Mouse (Mus musculus) CD8-positive naive resting alpha-beta T cell, adult 2 months (primary cell): ENCODE results near the gene Gna11.
A peak's percentile ranks its signal among the peaks of the same experiment; 100 is the strongest.

Source experiments
- DNase-seq, 2 experiments: peaks; one replicate each; pipeline ENCODE4 v3.0.0; 2022; ENCODE audit warnings: low read depth in 2 of 2, low spot score in 2 of 2

Gna11 gene

DNA sequence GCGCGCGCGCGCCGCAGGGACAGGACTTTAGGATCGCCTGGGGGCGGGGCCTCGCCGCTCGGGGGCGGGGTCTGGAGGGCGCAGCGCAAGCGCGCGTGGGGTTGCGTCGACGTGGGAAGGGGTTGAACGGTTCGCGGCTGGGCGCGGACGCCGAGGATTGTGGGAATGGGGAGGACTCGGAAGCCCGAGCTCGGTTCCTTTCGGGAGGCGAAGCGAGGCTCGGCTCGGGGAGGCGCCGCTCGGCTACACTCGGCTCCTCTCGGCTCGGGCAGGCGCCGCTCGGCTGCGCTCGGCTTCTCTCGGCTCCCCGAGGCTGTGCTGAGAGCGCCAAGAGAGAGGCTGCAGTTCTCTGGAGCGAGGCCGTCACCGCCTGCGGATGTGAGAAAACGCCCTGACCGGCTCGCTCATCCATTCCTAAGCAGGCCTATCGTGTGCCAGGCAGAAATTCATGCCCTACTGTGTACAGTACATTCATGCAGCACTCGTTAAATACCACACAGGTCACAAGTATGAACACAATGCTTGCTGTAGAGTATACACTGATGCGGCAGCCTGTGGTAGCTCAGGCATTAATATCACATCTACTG, at the start of gene Gna11:
Gene Gna11 (minus strand): TSS at position 30 of the 587 bp plus-strand sequence.
- DNase-seq: peak; percentile 99

DNA sequence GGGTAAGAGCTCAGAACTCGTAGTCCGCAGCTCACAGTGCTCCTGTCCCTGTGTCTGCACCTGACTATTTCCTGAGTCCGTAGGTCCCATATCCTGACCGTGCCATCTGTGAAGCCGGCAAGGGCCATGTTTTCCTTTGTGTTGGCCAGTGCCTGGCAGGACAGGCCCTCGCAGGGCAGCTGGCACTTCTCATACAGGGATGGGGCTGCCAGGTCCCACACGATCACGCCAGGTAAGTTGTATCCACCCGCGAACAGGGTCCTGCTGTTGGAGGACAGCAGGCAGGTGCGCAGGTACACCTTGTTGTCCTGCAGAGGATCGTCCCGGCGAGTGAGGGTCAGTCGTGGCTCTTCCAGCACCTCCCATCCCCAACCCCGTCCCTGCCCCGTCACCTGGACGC, 48.9 kb upstream of the Gna11 start:
- no peak for DNase-seq

DNA sequence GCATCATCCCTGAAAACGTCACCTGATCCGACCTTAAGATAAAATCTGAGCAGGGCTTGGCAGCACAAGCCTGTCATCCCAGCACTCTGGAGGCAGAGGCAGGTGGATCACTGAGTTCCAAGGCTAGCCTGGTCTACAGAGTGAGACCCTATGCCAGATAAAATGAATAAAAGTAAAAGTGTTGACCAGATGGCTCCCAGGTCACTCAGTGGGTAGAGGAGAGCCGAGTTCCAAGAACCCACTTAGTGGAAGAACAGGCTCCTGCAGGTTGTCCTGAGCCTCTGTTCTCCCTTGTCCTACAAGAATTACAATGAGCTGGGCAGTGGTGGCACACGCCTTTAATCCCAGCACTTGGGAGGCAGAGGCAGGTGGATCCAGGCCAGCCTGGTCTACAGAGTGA, 48.2 kb upstream of the Gna11 start:
- no peak for DNase-seq

DNA sequence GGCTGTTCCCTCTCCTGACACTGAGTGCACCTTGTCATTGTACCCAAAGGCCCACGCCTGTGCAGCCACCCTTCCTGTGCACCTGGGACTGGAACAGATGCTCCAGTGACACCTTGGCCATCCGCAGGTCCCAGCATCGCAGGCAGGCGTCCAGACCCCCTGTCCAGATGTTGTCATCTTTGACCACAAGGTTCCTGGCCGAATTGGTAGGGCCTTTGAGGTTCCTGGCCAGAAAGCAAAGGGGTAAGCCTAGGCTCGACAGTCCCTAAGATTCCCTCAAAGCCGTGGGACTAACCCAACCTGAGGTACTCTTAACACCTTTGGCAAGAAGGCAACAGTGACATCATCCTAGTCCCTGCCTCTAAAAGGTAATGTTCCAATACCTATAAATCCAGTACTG, 47.6 kb upstream of the Gna11 start:
- DNase-seq: no peak

DNA sequence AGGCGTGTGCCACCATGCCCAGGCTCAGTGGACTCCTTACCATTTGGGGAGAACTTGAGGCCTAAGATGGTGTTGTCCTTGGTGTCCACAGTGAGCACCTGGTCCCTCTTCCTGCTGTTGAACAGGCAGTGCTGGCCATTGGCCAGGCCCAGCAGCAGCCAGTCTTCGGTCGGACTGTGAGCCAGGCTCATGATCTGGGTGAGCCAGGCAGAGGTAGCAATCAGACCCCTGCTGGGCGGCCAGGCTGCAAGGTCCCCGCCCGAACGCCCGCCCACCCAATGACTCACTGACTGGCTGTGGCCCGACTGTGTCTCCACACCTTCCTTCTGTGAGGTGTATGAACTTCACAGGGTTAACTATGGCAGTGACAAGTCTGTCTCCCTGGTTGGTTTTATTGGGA, 46.9 kb upstream of the Gna11 start:
- no peak for DNase-seq

DNA sequence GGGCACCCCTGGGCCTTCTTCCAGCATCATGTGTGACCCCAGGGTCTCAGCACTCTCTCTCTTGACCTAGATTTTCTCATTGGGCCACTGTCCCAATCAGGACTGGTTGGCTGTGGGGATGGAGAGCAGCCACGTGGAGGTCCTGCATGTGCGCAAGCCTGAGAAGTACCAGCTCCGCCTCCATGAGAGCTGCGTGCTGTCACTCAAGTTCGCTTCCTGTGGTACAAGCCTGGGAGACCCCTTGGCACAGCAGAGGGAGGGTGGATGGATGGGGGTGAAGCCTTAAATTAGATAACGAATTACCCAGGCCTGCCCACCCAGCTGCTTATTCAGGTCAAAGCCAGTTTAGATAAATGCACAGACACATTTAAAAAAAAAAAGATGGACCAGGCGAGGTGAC, 43.7 kb upstream of the Gna11 start:
- no peak for DNase-seq

DNA sequence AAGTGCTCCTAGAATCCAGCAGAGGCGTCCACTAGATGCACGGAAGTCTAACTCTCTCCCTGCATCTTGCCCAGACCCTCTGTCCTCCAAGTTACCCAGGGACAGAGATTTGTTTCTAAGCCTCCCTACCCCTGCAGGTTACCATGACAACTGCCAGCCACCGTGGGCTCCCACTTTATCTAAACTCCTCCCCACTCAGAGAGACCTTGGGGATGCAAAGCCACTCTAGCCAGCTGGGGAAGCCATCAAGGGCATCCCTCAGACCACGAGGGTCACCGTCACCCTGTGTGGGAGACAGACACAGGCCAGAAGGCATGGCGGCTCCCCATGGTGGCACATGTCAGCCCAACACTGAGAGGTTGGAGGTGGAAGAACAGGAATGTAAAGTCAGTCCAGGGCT, 38.4 kb upstream of the Gna11 start:
- DNase-seq: no peak

DNA sequence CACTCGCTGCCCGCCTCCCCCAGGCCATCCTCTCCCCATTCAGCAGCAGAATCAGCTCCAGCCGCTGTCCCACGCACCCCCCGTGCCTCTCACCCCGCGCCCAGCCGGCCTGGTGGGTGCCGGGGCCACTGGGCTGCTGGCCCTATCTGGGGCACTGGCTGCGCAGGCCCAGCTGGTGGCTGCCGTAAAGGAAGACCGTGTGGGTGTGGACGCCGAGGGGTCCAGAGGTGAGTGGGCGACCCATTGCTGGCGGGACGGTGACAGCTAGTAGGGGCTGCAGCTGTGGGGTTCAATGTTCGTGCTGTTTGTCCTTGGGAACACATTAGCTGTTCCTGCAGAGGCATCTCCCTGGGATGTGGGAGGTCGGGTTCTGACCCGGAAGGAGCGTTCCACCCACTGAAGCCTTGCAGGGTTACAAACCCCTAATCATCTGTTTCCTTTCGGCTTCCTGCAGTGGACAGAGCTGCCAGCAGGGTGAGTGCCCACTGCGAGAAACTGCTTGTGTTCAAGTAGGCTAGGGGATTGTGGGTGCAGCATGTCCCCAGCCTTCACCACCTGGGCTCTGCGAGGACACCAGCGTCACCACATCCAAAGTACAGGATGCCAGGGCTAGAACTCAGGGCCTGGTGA, 35.6 kb upstream of the Gna11 start:
- no peak for DNase-seq

DNA sequence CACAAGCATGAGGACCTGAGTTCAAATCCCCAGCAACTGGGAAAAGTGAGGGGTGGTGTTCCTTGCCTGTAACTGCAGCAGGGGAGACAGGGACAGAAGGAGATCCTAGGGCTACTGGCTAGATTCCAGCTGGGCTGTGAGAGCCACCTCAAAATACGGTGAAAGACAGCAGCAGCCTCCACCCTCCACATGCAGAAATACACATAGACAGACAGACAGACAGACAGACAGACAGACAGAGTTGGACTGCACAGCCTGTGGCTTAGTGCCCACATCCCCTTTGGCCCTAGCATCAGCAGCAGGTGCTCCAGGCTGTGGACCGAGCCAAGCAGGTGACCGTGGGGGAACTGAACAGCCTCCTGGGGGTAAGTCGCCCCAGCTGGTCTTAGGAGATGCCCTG, 35.0 kb upstream of the Gna11 start:
- no peak for DNase-seq

DNA sequence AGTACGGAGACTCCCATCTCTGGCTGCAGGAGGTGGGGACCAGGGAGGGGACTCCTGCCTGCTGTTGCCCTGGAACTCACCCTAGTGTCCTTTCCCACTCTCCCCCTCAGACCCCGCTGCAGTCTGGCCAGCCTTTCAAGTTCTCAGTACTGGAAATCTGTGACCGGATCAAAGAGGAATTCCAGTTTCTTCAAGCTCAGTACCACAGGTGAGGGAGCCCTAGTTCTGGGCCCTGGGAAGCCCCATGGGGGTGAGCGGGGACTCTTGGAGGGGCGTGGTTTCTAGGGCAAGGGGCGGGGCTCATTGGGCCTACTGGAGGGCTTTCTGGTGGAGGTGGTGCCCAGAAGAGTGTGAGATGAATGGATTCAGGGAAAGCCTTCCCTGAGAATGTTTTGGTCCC, 30.7 kb upstream of the Gna11 start:
- DNase-seq: peak in 1 of 2 experiments; percentile 25

DNA sequence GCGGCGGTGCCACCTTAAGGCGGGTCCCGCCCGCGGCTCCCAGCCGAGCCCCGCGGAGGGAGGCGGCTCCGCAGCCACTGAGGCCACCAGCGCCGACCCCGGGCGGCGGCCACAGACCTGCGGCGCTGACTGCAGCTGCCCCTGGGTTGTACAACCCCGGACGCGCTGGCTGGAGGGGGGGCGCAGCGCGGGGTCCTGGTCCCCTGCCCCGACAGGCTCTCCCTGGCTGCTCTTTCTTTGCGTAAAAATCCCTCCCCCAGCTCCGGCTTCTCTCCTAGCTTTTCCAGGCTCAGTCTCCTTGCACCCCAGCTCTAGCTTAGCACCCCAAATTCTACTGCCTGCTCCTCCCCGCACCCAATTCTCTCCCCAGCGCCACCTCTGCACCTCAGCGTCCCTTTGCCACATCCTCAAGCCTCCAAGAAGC, 30.2 kb upstream of the Gna11 start:
- no peak for DNase-seq

DNA sequence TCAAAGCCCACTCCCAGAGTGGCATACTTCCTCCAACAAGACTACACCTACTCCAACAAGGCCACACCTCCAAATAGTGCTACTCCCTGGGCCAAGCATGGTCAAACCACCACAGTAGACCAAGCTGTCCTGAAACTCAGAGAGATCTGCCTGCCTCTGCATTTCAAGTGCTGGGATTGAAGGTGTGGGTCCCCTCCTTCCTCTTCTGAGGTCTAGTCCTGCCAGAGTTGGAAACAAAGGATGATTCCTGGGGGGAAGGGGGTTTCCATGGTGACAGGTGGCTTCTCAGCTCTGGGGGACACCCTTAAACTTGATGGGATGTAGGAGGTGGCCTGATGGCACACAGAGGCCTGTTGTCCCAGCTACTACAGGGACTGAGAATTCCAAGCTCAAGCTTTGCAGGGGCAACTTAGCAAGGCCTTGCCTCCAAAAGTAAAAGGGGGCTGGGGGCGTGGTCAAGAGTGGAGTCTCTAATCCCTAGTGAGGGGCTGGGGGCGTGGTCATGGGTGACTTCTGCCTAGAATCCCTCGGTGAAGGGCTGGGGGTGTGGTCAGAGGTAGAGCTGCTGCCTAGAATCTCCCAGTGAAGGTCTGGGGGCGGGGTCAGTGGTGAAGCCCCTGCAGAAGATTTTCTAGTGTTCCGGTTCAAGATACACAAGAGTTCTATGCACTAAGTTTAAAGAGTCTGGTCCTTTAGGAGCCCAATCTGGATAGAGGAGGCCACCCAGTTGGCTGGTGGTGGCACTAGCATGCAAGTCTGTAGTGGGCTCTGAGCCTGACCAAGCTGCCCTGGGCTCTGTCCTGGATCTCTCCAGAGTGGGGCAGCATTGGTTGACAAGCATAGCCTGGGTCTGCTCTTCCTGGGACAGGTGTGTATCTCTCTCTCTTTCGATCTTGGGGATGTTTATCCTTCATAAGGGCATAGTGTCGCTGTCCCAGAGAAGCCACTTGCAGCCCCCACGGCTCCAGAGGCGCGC, 29.4 kb upstream of the Gna11 start, which contains the start of gene Tle2:
Gene Tle2 (plus strand): TSS at position 481 of the 976 bp plus-strand sequence.
- no peak for DNase-seq

DNA sequence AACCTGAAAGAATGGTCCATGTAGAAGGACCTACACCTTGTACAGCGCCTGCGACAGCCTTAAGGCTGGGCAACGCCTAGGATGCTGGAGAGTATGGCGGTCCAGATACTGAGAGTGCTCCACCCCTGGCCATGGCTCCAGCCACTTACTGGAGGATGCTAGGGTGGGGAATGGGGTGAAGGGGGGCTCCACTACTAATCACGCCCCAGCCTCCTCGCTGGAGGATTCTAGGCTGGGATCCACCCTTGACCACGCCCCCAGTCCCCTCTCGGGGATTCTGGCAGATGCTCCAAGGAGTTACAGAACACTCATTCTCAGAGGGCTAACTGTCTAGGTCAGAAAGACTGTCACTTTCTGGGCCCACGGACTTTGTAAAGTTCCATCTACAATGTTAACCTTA, 28.0 kb upstream of the Gna11 start:
- no peak for DNase-seq

DNA sequence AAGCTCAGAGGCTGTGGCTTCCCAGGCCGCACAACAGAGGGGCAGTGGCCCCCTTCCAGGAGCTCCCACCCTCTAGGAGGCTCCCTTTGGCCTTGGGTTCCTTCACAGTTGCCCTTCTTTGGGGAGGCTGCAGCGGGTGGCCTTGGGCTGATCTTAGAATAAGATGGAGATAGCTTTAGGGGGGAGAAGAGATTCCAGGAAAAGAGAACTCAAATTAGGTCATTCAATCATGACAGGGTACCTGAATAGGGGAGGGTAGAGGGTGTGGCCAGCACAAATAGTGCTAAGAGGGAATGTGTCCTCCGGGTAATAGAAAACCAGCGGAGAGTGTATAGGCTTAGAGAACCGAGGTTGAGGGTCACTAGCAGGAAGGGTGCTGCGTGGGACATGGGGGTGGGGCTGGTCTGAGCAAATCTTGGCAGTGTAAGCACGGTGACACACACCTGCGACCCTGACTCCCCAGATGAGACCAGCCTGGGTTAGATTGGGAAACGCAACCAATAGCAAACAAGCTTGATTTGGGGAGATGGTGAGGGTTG, 27.2 kb upstream of the Gna11 start:
- no peak for DNase-seq

DNA sequence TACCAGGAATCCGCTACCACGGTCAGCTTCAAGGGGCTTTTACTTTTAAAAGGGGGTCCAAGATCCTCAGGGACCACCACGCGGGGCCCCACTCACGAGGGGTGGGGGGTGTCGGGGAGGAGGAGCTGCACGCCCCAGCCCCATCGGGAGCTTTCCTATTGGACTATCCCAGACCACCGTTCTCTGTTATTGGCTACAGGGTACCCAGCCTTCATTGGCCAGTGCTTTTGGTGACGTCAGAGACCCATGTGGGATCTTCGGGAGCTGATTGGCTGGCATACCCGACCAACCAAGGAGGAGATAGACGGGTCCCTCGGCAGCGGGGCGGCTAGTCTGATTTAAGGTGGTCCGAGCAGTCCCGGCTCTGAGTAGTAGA, 26.5 kb upstream of the Gna11 start:
- peak; percentile 81 to 82 for DNase-seq

DNA sequence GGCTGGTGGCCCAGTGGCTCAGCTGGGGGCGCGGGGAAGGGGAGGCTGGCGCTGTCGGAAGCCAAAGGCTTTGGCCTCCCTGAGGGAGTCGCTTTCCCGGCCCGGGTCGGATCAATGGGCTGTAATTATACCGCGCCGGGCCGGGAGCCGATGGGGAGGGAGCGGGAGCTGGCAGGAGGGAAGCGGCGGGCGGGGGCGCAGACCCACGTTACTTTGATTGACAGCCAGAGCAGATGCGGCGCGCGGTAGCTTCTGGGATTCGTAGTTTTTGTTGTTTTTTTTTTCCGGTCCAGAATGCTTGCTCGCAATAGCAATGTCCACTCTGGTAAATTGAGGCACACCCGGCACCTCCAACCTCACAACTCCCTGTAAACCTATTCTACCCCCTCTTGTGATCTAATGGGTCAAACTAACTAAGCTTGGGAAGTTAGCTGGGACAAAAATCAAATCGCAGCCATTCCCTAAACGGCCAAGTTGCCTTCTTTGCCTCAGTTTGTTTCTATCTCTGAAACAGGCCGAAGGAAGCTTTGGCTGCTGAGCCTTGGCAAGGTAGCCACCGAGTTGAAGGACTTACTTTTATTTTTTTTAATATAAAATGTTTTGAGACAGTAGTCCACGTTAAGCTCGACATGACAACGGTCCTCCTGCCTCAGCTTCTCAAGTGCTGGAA, 26.0 kb upstream of the Gna11 start:
- DNase-seq: peak; percentile 51 to 58

DNA sequence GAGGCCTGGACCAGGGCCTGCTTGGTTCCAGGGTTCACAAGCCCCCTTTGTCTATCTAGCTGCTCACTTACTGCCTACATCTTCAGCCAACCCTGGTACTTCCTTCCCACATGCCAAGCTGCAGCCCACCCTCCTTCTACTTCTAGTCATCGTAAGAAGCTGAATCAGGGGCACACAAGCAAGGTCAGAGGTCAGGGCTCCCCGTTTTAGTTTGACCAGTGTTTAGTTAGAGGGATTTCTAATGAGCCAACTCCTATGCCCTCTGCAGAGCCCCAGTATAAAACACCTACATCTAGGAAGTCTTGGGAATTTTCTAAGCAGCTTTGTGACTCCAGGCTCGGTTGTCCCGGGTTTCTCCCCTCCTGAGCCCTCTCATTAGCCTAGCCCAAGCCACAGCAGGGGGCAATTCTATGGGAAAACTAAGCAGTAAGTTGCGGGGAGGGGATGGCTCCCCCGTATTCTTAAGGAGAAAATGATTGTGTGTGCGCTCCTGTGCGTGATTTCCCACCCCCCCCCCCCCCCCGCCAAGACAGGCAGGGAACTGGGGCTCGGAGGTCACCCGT, 25.3 kb upstream of the Gna11 start:
- no peak for DNase-seq

DNA sequence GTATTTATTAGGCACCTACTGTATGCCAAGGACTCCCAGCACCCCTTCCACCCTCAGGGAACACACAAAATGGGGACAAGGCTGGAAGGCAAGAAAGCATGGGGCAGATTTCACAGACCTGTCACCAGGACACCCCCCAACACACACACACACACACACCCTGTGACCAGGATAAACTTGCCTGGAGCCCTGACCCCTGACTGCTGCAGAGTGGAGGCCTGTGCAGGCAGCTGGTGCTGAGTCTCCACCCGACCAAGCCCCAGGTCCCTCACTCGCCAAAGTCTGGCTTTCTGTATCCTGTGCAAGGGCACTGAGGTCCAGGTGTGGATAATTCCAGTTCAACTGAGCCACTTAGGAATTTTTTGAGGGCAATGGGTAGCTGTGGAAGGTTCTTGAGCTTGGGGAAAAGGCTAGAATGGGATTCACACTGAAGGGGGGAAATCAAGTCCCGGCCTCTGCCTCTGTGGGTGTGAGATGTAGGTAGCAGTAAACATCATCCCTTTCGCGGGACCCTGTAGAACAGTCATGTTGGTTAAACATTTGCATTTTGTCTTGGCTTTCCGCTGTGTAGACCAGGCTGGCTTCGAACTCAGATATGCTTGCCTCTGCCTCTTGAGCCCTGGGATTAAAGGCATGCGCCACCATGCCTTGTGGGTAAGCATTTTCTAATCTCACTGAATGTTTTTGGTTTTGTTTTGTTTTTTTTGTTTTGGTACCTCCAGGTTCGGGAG, 24.7 kb upstream of the Gna11 start:
- no peak for DNase-seq

DNA sequence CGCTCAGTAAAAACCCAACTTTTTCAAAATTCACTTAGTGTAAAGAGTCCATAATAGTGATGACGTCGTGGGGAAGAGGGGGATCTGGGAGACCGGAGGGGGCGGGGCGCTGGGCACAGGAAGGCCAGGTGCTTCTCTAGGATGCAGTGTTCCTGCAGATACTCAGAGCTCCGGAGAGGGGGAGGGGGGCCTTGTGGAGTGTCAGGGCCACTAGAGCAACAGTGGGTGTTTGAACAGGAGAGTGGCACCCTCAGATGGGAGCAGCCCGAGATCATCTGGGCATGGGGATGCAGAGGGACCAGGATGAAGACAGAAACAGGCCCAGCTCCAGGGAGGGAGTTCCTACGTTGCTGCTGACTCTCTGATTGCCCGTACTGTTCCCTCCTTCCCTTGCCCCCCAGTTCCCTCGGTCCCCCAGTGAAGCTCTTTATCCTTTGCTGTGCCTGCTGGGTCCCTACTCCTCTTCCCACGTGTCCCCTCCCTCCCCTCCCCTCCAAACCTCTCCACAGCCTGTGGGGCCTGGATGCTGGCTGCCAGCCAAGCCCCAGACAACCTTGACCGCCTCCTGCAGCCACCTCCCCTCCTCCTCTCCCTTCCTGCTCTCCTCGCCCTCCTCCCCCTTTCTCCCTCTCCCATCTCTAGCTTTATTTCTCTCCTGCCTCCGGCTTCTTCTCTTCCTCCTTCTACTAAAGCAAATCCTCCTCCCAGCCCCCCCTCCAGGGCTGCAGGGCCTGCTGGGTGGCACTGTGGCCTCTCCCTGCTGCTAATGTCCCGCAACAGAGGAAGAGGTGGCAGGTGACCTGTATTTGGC, 23.6 kb upstream of the Gna11 start:
- no peak for DNase-seq
